Mouse (Mus musculus): ENCODE measurements around the gene Ap2m1.

- TF ChIP-seq CTCF (IDR thresholded peaks at IDR 0.05; ENCODE audit: low read depth) (no peak), EP300 (optimal IDR thresholded peaks at IDR 0.05) (no peak)
These were observed 13.9 kb downstream of the Ap2m1 start for GRCm38 (mm10) chr16:20549161-20549560.

All from stomach, postnatal 0 days (tissue).